Mouse (Mus musculus) embryonic facial prominence, embryonic 13.5 days (tissue): Measurements from ENCODE around the gene Uhmk1. TPM values are rescaled to one million over a fixed set of nuclear protein-coding genes. Genes with fewer than 3 reads are reported as not detected.

Experiments
- ATAC-seq: fragments of 200-750 bp; cut with Nextera tagmentation; 2 replicates; pipeline ENCODE4 v1.8.0; 2017; ENCODE audit warnings: low read depth; ENCODE audit not compliant: insufficient number of reproducible peaks, insufficient read depth, low FRiP score, low TSS enrichment
- H3K27ac ChIP-seq: fragments of 300-500 bp; sonication (generic); 2 replicates; pipeline ENCODE4 v1.5.1; 2015; ENCODE audit warnings: moderate library complexity, mild to moderate bottlenecking, inconsistent platforms
- H3K27me3 ChIP-seq: fragments of 300-500 bp; sonication (generic); 2 replicates; pipeline ENCODE4 v1.6.1; 2015; ENCODE audit warnings: mild to moderate bottlenecking, inconsistent platforms
- H3K36me3 ChIP-seq: fragments of 300-500 bp; sonication (generic); 2 replicates; pipeline ENCODE4 v1.6.1; 2015; ENCODE audit warnings: mild to moderate bottlenecking, inconsistent platforms
- H3K4me1 ChIP-seq: fragments of 300-500 bp; sonication (generic); 2 replicates; pipeline ENCODE4 v1.6.1; 2015; ENCODE audit warnings: inconsistent platforms
- H3K4me2 ChIP-seq: fragments of 300-500 bp; sonication (generic); 2 replicates; pipeline ENCODE4 v1.6.1; 2015; ENCODE audit warnings: moderate library complexity, mild to moderate bottlenecking, inconsistent platforms
- H3K4me3 ChIP-seq: fragments of 300-500 bp; sonication (generic); 2 replicates; pipeline ENCODE4 v1.5.1; 2015; ENCODE audit warnings: mild to moderate bottlenecking, inconsistent platforms
- H3K9ac ChIP-seq: fragments of 300-500 bp; sonication (generic); 2 replicates; pipeline ENCODE4 v1.6.1; 2015; ENCODE audit warnings: mild to moderate bottlenecking, inconsistent platforms
- H3K9me3 ChIP-seq: fragments of 300-500 bp; sonication (generic); 2 replicates; pipeline ENCODE4 v1.6.1; 2016; ENCODE audit warnings: inconsistent platforms
- WGBS: fragments of 180-500 bp; shearing (Covaris S2); methylation state at CpG from one replicate; pipeline ENCODE4 v1.1.7; 2015; ENCODE audit warnings: mixed read lengths; 5-methylcytosine and 5-hydroxymethylcytosine counted together
- polyA plus RNA-seq: library from polyadenylated mRNA; unstranded; fragments of >200 nt; fragmentation: Nextera tagmentation; extraction: Ambion mirVana; gene quantifications from 2 replicates; pipeline ENCODE4 v1.2.1, GENCODE M21; 2015

The Uhmk1 gene
- polyA plus RNA-seq, 1 experiment from 2014 or later, result 5.1 TPM

DNA sequence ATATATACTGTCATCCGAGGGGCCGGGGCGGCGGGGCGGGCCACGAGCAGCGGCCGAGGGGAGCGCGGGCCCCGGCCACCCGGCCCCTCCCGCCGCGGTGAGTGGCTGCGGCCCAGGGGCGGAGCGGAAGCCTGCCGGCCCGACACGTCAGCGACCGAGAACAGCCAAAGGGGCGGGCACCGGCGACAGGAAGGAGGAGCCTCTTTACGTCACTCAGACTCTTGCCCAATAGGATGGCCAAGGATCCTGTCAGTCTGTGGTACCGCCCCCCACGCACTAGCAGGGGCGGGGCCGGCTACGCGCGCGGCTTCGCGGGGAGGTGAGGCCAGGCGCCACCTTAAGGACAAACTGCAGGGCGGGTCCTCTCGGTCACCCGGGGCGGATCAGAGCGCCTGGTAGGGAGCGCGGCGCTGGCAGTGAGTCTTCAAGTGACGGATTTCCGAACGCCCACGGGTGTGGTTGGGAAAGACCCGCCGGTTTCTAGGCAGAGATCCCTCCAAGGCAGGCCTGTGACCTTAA lies 40.3 kb downstream of the Uhmk1 start, which contains the start of gene Uap1:
Gene Uap1 (minus strand): TSS at position 144 of the 519 bp plus-strand sequence.
- H3K27ac ChIP-seq, result peak within 1 kb of the TSS; percentile 87
- peaks cover 8% of the 10 kb centered on the region; the same call in 1 of the 2 replicates for H3K4me1 ChIP-seq
- ATAC-seq, result peak; percentile 96
- peak within 1 kb of the TSS; percentile 80 for H3K4me3 ChIP-seq
- peak within 1 kb of the TSS; percentile 66 for H3K4me2 ChIP-seq
- no peaks in the 10 kb centered on the region for H3K27me3 ChIP-seq
- under 1% methylated on average over 52 of the region's 52 CpGs for WGBS
- H3K9ac ChIP-seq, result peak within 1 kb of the TSS; percentile 85
- no peaks in the 10 kb centered on the region for H3K9me3 ChIP-seq
- H3K36me3 ChIP-seq, result no peaks in the 10 kb centered on the region

- Histone ChIP-seq H3K9me3 (no peaks in the 10 kb centered on the region), H3K27me3 (no peaks in the 10 kb centered on the region), H3K4me2 (peak overlapping the region; percentile 66), H3K27ac (peak overlapping the region; percentile 87), H3K4me3 (peak overlapping the region; percentile 80), H3K4me1 (peaks cover 8% of the 10 kb centered on the region; the same call in 1 of the 2 replicates), H3K9ac (peak overlapping the region; percentile 85), H3K36me3 (no peaks in the 10 kb centered on the region)
- peak; percentile 74; the same call in 1 of the 2 replicates for ATAC-seq
- 1% methylated on average over 49 of the region's 50 CpGs for WGBS
These were observed 41.0 kb downstream of the Uhmk1 start for GRCm38 (mm10) chr1:170173991-170174813.

- H3K9ac ChIP-seq, result no peak overlapping the region
- H3K4me1 ChIP-seq, result no peaks in the 10 kb centered on the region
- no peaks in the 10 kb centered on the region for H3K9me3 ChIP-seq
- H3K4me3 ChIP-seq, result no peak overlapping the region
- no peak overlapping the region for H3K27ac ChIP-seq
- no peak overlapping the region for H3K4me2 ChIP-seq
- H3K36me3 ChIP-seq, result peaks cover 25% of the 10 kb centered on the region
- no peaks in the 10 kb centered on the region for H3K27me3 ChIP-seq
- 91% methylated on average over 6 of the region's 6 CpGs for WGBS
- no peak for ATAC-seq
These were observed 47.4 kb downstream of the Uhmk1 start for GRCm38 (mm10) chr1:170167781-170168180.

- Histone ChIP-seq H3K27me3 (no peaks in the 10 kb centered on the region), H3K27ac (no peak overlapping the region), H3K4me3 (no peak overlapping the region), H3K36me3 (peaks cover 45% of the 10 kb centered on the region), H3K4me1 (peaks cover 5% of the 10 kb centered on the region; the same call in 1 of the 2 replicates), H3K9me3 (no peaks in the 10 kb centered on the region), H3K4me2 (no peak overlapping the region), H3K9ac (no peak overlapping the region)
- no peak for ATAC-seq
- 90% methylated on average over 3 of the region's 3 CpGs for WGBS
These were observed 50.3 kb downstream of the Uhmk1 start for GRCm38 (mm10) chr1:170164913-170165312.

GRCm38 (mm10) chr1:170164053-170164614 lies 51.1 kb downstream of the Uhmk1 start:
- Histone ChIP-seq H3K4me2 (no peak overlapping the region), H3K27ac (no peak overlapping the region), H3K9me3 (no peaks in the 10 kb centered on the region), H3K4me1 (peaks cover 5% of the 10 kb centered on the region; the same call in 1 of the 2 replicates), H3K27me3 (no peaks in the 10 kb centered on the region), H3K4me3 (no peak overlapping the region), H3K9ac (no peak overlapping the region), H3K36me3 (peaks cover 47% of the 10 kb centered on the region)
- ATAC-seq, result no peak
- 84% methylated on average over 2 of the region's 2 CpGs for WGBS

- Histone ChIP-seq H3K27me3 (no peaks in the 10 kb centered on the region), H3K9me3 (no peaks in the 10 kb centered on the region)
- WGBS, result 87% methylated on average over 3 of the region's 3 CpGs
These were observed 51.7 kb downstream of the Uhmk1 start for GRCm38 (mm10) chr1:170163398-170163943.

GRCm38 (mm10) chr1:170161852-170162251 lies 53.3 kb downstream of the Uhmk1 start:
- Histone ChIP-seq H3K27me3 (no peaks in the 10 kb centered on the region), H3K27ac (no peak overlapping the region), H3K9me3 (no peaks in the 10 kb centered on the region), H3K4me3 (no peak overlapping the region), H3K9ac (no peak overlapping the region), H3K36me3 (peaks cover 60% of the 10 kb centered on the region), H3K4me2 (no peak overlapping the region), H3K4me1 (peaks cover 5% of the 10 kb centered on the region; the same call in 1 of the 2 replicates)
- no peak for ATAC-seq
- 85% methylated on average over 6 of the region's 6 CpGs for WGBS

More at GRCm38 (mm10) chr1:170163398-170163943, 51.7 kb downstream of the Uhmk1 start:
- Histone ChIP-seq H3K4me2 (no peak overlapping the region), H3K9ac (no peak overlapping the region), H3K36me3 (peaks cover 51% of the 10 kb centered on the region), H3K4me3 (no peak overlapping the region), H3K4me1 (peaks cover 5% of the 10 kb centered on the region; the same call in 1 of the 2 replicates), H3K27ac (no peak overlapping the region)
- ATAC-seq, result no peak

- Histone ChIP-seq H3K4me1 (peaks cover 5% of the 10 kb centered on the region; the same call in 1 of the 2 replicates), H3K9me3 (no peaks in the 10 kb centered on the region), H3K27ac (no peak overlapping the region), H3K27me3 (no peaks in the 10 kb centered on the region), H3K4me2 (no peak overlapping the region), H3K4me3 (no peak overlapping the region), H3K36me3 (peaks cover 58% of the 10 kb centered on the region), H3K9ac (no peak overlapping the region)
- no peak for ATAC-seq
- 51% methylated on average over 3 of the region's 3 CpGs for WGBS
These were observed 54.7 kb downstream of the Uhmk1 start for GRCm38 (mm10) chr1:170160397-170160938.

DNA sequence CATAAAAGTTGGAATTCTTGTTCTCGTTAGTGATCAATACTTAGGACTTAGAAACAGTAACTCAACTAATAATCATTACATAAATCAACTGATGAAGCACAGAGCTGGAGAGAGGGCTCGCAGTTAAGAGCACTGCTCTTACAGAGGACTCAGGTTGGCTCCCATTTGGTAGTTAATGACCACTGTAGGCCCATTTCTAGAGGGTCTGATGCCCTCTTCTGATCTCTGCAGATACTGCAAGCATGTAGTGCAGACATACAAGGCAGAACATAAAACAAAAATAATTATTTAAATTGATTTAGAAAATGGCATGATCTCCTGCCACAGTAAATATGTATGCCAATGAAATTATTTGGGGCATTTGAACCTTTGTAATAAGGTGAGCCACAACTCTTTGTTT lies 55.5 kb downstream of the Uhmk1 start:
- H3K36me3 ChIP-seq, result peaks cover 56% of the 10 kb centered on the region
- H3K27ac ChIP-seq, result no peak overlapping the region
- no peaks in the 10 kb centered on the region for H3K9me3 ChIP-seq
- H3K4me2 ChIP-seq, result no peak overlapping the region
- no peaks in the 10 kb centered on the region for H3K27me3 ChIP-seq
- H3K4me3 ChIP-seq, result no peak overlapping the region
- no peak for ATAC-seq
- peaks cover 5% of the 10 kb centered on the region; the same call in 1 of the 2 replicates for H3K4me1 ChIP-seq
- WGBS, result 87% methylated on average over 2 of the region's 2 CpGs
- no peak overlapping the region for H3K9ac ChIP-seq

DNA sequence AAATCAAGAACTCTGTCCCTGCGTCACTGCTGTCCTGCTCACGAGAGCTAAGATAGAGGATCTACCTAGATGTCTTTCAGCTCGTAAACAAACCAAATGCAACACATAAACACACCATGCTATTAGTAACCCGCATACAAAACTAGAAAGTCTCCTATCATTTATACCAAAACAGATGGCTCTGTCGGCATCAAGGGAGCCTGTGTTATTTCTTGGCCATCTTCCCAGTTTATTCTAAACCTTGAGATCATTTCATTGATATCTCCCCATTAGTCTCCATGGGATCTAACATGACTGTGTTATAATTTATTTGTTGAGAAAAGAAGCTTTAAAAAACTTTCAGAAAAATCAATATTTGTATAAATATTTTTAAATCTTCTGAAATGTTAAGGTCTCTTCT lies 59.4 kb downstream of the Uhmk1 start:
- Histone ChIP-seq H3K36me3 (peaks cover 46% of the 10 kb centered on the region), H3K4me1 (peaks cover 5% of the 10 kb centered on the region; the same call in 1 of the 2 replicates), H3K27ac (no peak overlapping the region), H3K4me2 (no peak overlapping the region), H3K27me3 (no peaks in the 10 kb centered on the region), H3K9me3 (no peaks in the 10 kb centered on the region), H3K4me3 (no peak overlapping the region), H3K9ac (no peak overlapping the region)
- ATAC-seq, result no peak
- 85% methylated on average over 5 of the region's 5 CpGs for WGBS

- H3K27me3 ChIP-seq, result no peaks in the 10 kb centered on the region
- WGBS, result 67% methylated on average over 2 of the region's 2 CpGs
- H3K4me3 ChIP-seq, result no peak overlapping the region
- no peak overlapping the region for H3K9ac ChIP-seq
- H3K36me3 ChIP-seq, result peaks cover 45% of the 10 kb centered on the region
- ATAC-seq, result no peak
- H3K4me2 ChIP-seq, result no peak overlapping the region
- no peak overlapping the region for H3K27ac ChIP-seq
- peaks cover 2% of the 10 kb centered on the region; the same call in 1 of the 2 replicates for H3K4me1 ChIP-seq
- no peaks in the 10 kb centered on the region for H3K9me3 ChIP-seq
These were observed 59.9 kb downstream of the Uhmk1 start for GRCm38 (mm10) chr1:170155298-170155697.
